In the genomic region with DNA sequence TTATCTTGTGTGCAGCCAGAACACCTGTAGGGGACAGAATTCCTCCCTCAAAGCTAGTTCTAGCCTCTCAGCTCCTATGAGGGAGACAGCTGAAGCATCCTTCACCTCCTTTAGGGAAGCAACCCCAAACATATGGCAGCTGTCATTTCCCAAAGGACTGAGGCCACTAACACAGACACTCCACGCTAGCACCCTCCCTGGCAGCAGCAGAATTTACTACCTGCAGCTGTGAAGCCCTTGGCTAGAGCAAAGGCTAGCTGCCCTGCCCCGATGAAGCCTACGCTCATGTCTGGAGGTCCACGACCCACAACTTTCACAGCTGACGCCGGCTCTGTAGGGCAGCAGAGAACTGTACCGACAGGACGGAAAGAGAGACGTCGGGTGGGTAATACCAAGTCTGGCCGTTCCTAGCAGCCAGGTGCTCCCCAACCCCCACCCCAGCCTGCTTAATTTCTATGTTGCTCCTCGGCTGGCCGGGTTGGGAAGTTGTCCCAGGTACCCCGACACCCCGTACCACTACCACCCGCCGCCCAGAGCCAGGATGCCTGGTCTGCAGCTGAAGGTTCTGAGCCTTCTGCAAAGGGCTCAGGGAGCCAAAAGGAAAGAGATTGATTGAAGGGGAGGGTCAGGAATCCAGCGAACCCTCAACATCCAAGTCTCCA, we compare ENCODE assay signal across 8 mouse cellular contexts. TPM values are rescaled to one million over a fixed set of nuclear protein-coding genes. Genes with fewer than 3 reads are reported as not detected.
A peak's percentile ranks its signal among the peaks of the same experiment; 100 is the strongest.
DNase-seq lines count a peak whose midpoint lies in the region; ATAC-seq and TF ChIP-seq lines count a peak whose summit lies in the region.

No protein-coding gene starts in this region.

- H3K79me2 ChIP-seq in MEL (ENCODE audit: control insufficient read depth, insufficient read depth, low read length, poor library complexity), result no peaks in the 10 kb centered on the region

- intact Hi-C loops in left cerebral cortex, postnatal 14 days (cut with DNase I), result no loop called here

- peak; percentile 52; the same call in 1 of the 2 replicates for ATAC-seq in forebrain, embryonic 13.5 days
- peak; percentile 57 for ATAC-seq in liver, embryonic 13.5 days (ENCODE audit: low read depth)
- peak; percentile 41 for ATAC-seq in stomach, postnatal 0 days (ENCODE audit: low FRiP score, low TSS enrichment)

- no peak for DNase-seq in kidney, adult 2 months
- no peak for DNase-seq in kidney, postnatal 4 days
- no peak for DNase-seq in MEL (ENCODE audit: low read depth, low spot score)
- peak; percentile 32 for DNase-seq in liver, embryonic 13.5 days
- DNase-seq in stomach, postnatal 0 days (ENCODE audit: low spot score), result peak; percentile 43
- no peak for DNase-seq in left cerebral cortex, postnatal 14 days (ENCODE audit: low spot score in 2 of 2)
- DNase-seq in left cerebral cortex, adult 8-10 months (ENCODE audit: low spot score in 2 of 2), result no peak

- H3K4me1 ChIP-seq in kidney, adult 2 months (ENCODE audit: control insufficient read depth, insufficient read depth, low read length), result peaks cover 3% of the 10 kb centered on the region; the same call in 1 of the 2 replicates
- H3K4me1 ChIP-seq in MEL (ENCODE audit: control insufficient read depth in 1 of 2, insufficient read depth in 2 of 2, low read length in 2 of 2), result peaks cover 7 to 15% of the 10 kb centered on the region in 2 experiments
- H3K4me1 ChIP-seq in forebrain, embryonic 13.5 days, result peaks cover 20% of the 10 kb centered on the region
- peaks cover 32% of the 10 kb centered on the region for H3K4me1 ChIP-seq in liver, embryonic 13.5 days (replicated peaks)
- no peaks in the 10 kb centered on the region for H3K4me1 ChIP-seq in stomach, postnatal 0 days (replicated peaks; ENCODE audit: control insufficient read depth, insufficient read depth)

- no peak for TF ChIP-seq CTCF in kidney, adult 2 months (conservative IDR thresholded peaks at IDR 0.05; ENCODE audit: insufficient read depth, insufficient read length, low read depth, low read length)
- no peak for TF ChIP-seq CTCF in MEL (IDR thresholded peaks at IDR 0.05 in 2 of 3, conservative IDR thresholded peaks at IDR 0.05 in 1 of 3; ENCODE audit: control insufficient read depth in 1 of 3, insufficient read depth in 1 of 3, low read depth in 2 of 3, low read length in 3 of 3, poor library complexity in 1 of 3, severe bottlenecking in 1 of 3)
- no peak for TF ChIP-seq CTCF in stomach, postnatal 0 days (IDR thresholded peaks at IDR 0.05; ENCODE audit: low read depth)

- no peaks in the 10 kb centered on the region for H3K27me3 ChIP-seq in kidney, adult 2 months (replicated peaks; ENCODE audit: control insufficient read depth, insufficient read depth, low read length)
- H3K27me3 ChIP-seq in MEL (ENCODE audit: control insufficient read depth in 1 of 2, insufficient read depth in 2 of 2, low read length in 2 of 2), result no peaks in the 10 kb centered on the region
- H3K27me3 ChIP-seq in forebrain, embryonic 13.5 days, result peaks cover 23% of the 10 kb centered on the region
- peaks cover 39% of the 10 kb centered on the region for H3K27me3 ChIP-seq in liver, embryonic 13.5 days
- H3K27me3 ChIP-seq in stomach, postnatal 0 days (ENCODE audit: control insufficient read depth, insufficient read depth, low read length), result no peaks in the 10 kb centered on the region

- WGBS in kidney, adult 2 months, result 1% methylated on average over 18 of the region's 18 CpGs
- 3% methylated on average over 18 of the region's 18 CpGs for WGBS in forebrain, embryonic 13.5 days
- WGBS in liver, embryonic 13.5 days (ENCODE audit: insufficient replicate concordance), result 3% methylated on average over 18 of the region's 18 CpGs
- 2% methylated on average over 18 of the region's 18 CpGs for WGBS in stomach, postnatal 0 days

- H3K9ac ChIP-seq in MEL (ENCODE audit: control insufficient read depth, low read depth, low read length, poor library complexity, severe bottlenecking), result peak overlapping the region; percentile 74
- peak overlapping the region; percentile 81 for H3K9ac ChIP-seq in forebrain, embryonic 13.5 days
- peak overlapping the region; percentile 74 for H3K9ac ChIP-seq in liver, embryonic 13.5 days
- H3K9ac ChIP-seq in stomach, postnatal 0 days (ENCODE audit: low read length), result peak overlapping the region; percentile 66

- no peak for TF ChIP-seq RAD21 in MEL (IDR thresholded peaks at IDR 0.05; ENCODE audit: low read depth, low read length)

- TF ChIP-seq EP300 in MEL (IDR thresholded peaks at IDR 0.05; ENCODE audit: low read depth in 1 of 2, low read length in 2 of 2), result no peak
- no peak for TF ChIP-seq EP300 in stomach, postnatal 0 days (optimal IDR thresholded peaks at IDR 0.05)

- no peak for TF ChIP-seq POLR2A in kidney, adult 2 months (IDR thresholded peaks at IDR 0.05; ENCODE audit: low read depth, low read length)
- 0 out of 4 replicates have a peak, but pooled peaks of 1 of the 2 experiments have one; percentile 4 for TF ChIP-seq POLR2A in MEL (IDR thresholded peaks at IDR 0.05; ENCODE audit: control insufficient read depth in 1 of 2, insufficient read depth in 1 of 2, low read depth in 1 of 2, low read length in 2 of 2, poor library complexity in 1 of 2)

- H3K4me3 ChIP-seq in kidney, adult 2 months (ENCODE audit: insufficient read depth, low read depth, low read length), result peak overlapping the region; percentile 51
- peak overlapping the region; percentile 54 to 58 for H3K4me3 ChIP-seq in MEL (ENCODE audit: control insufficient read depth in 1 of 2, insufficient read depth in 1 of 2, low read depth in 2 of 2, low read length in 2 of 2)
- peak overlapping the region; percentile 50 for H3K4me3 ChIP-seq in forebrain, embryonic 13.5 days
- peak overlapping the region; percentile 52 for H3K4me3 ChIP-seq in liver, embryonic 13.5 days (replicated peaks)
- peak overlapping the region; percentile 46 for H3K4me3 ChIP-seq in stomach, postnatal 0 days (ENCODE audit: low read depth, low read length)

- peak overlapping the region; percentile 87 for H3K4me2 ChIP-seq in forebrain, embryonic 13.5 days
- H3K4me2 ChIP-seq in liver, embryonic 13.5 days, result peak overlapping the region; percentile 88
- H3K4me2 ChIP-seq in stomach, postnatal 0 days (replicated peaks; ENCODE audit: low read depth), result peak overlapping the region; percentile 93

- no peaks in the 10 kb centered on the region for H3K36me3 ChIP-seq in kidney, adult 2 months (ENCODE audit: control insufficient read depth, insufficient read depth, low read length)
- peaks cover 0 to 8% of the 10 kb centered on the region in 2 experiments; a peak in 2 of 4 replicates for H3K36me3 ChIP-seq in MEL (ENCODE audit: control insufficient read depth in 1 of 2, insufficient read depth in 2 of 2, low read length in 2 of 2)
- no peaks in the 10 kb centered on the region for H3K36me3 ChIP-seq in forebrain, embryonic 13.5 days (ENCODE audit: poor library complexity, severe bottlenecking)
- no peaks in the 10 kb centered on the region for H3K36me3 ChIP-seq in liver, embryonic 13.5 days
- no peaks in the 10 kb centered on the region for H3K36me3 ChIP-seq in stomach, postnatal 0 days (ENCODE audit: control insufficient read depth, insufficient read depth, low read length)

- H3K27ac ChIP-seq in kidney, adult 2 months (ENCODE audit: insufficient read depth, low read depth, low read length), result no peak overlapping the region
- H3K27ac ChIP-seq in MEL (ENCODE audit: control insufficient read depth, low read depth, low read length), result no peak overlapping the region
- peak overlapping the region; percentile 44; the same call in 1 of the 2 replicates for H3K27ac ChIP-seq in forebrain, embryonic 13.5 days
- H3K27ac ChIP-seq in liver, embryonic 13.5 days, result peak overlapping the region; percentile 31; the same call in 1 of the 2 replicates
- no peak overlapping the region; the same call in 1 of the 2 replicates for H3K27ac ChIP-seq in stomach, postnatal 0 days (replicated peaks)

- H3K9me3 ChIP-seq in MEL (replicated peaks; ENCODE audit: insufficient read depth, low read length), result no peaks in the 10 kb centered on the region
- H3K9me3 ChIP-seq in forebrain, embryonic 13.5 days (replicated peaks), result no peaks in the 10 kb centered on the region
- no peaks in the 10 kb centered on the region for H3K9me3 ChIP-seq in liver, embryonic 13.5 days (replicated peaks)
- H3K9me3 ChIP-seq in stomach, postnatal 0 days (ENCODE audit: control insufficient read depth, low read length), result no peaks in the 10 kb centered on the region

RNA-seq across cellular contexts. Expression of gene Pycr1, which starts 0.5 kb away (rescaled TPM):
- polyA plus RNA-seq in kidney, adult 2 months (2012; rRNA removed), result 1.0 and 1.5 TPM in 2 replicates
- total RNA-seq in MEL (2012; rRNA removed), result 2.6 and 7.1 TPM in 2 replicates
- 10 to 100 TPM in 1 of 2 experiments, not detected in 1; 15.3 TPM for polyA plus RNA-seq in MEL (2012; ENCODE audit: insufficient read depth in 1 of 2, insufficient read length in 2 of 2, low read depth in 1 of 2, low replicate concordance in 2 of 2, missing spikeins in 1 of 2)
- polyA plus RNA-seq in forebrain, embryonic 13.5 days (2015; fragmentation: Nextera tagmentation; extraction: Ambion mirVana), result 23.9 and 25.5 TPM in 2 replicates
- 6.0 and 6.9 TPM in 2 replicates for polyA plus RNA-seq in liver, embryonic 13.5 days (2015; fragmentation: Nextera tagmentation; extraction: Ambion mirVana)
- 13.9 and 18.4 TPM in 2 replicates for polyA plus RNA-seq in stomach, postnatal 0 days (2015; fragmentation: Nextera tagmentation; extraction: Ambion mirVana)
- 1 to 10 TPM; 3.8 to 4.0 TPM for total RNA-seq in left cerebral cortex, postnatal 14 days (2021)
- 1 to 10 TPM; 1.5 to 2.3 (median 1.8) TPM for total RNA-seq in left cerebral cortex, adult 8-10 months (2022)

RNA-seq across cellular contexts. Expression of gene Myadml2, which starts 4.9 kb away (rescaled TPM):
- 0.27 and 1.0 TPM in 2 replicates for polyA plus RNA-seq in kidney, adult 2 months (2012; rRNA removed)
- total RNA-seq in MEL (2012; rRNA removed), result not detected in 2 replicates
- polyA plus RNA-seq in MEL (2012; ENCODE audit: insufficient read depth in 1 of 2, insufficient read length in 2 of 2, low read depth in 1 of 2, low replicate concordance in 2 of 2, missing spikeins in 1 of 2), result not detected
- polyA plus RNA-seq in forebrain, embryonic 13.5 days (2015; fragmentation: Nextera tagmentation; extraction: Ambion mirVana), result 0.25 and 0.81 TPM in 2 replicates
- 0.23 TPM in 1 of 2 replicates, not detected in the other for polyA plus RNA-seq in liver, embryonic 13.5 days (2015; fragmentation: Nextera tagmentation; extraction: Ambion mirVana)
- 0.21 TPM in 1 of 2 replicates, not detected in the other for polyA plus RNA-seq in stomach, postnatal 0 days (2015; fragmentation: Nextera tagmentation; extraction: Ambion mirVana)
- total RNA-seq in left cerebral cortex, postnatal 14 days (2021), result 1 to 10 TPM; 5.9 to 6.0 TPM
- 10 to 100 TPM in 3 of 4 experiments, 1 to 10 TPM in 1; 9.3 to 12.0 (median 10.7) TPM for total RNA-seq in left cerebral cortex, adult 8-10 months (2022)

RNA-seq across cellular contexts. Expression of gene Mafg, which starts 9.7 kb away (rescaled TPM):
- polyA plus RNA-seq in kidney, adult 2 months (2012; rRNA removed), result 62.2 and 66.1 TPM in 2 replicates
- total RNA-seq in MEL (2012; rRNA removed), result 26.5 and 29.7 TPM in 2 replicates
- polyA plus RNA-seq in MEL (2012; ENCODE audit: insufficient read depth in 1 of 2, insufficient read length in 2 of 2, low read depth in 1 of 2, low replicate concordance in 2 of 2, missing spikeins in 1 of 2), result 100 to 1,000 TPM in 1 of 2 experiments, 10 to 100 TPM in 1; 54.0 to 113 TPM
- polyA plus RNA-seq in forebrain, embryonic 13.5 days (2015; fragmentation: Nextera tagmentation; extraction: Ambion mirVana), result 19.8 and 24.1 TPM in 2 replicates
- polyA plus RNA-seq in liver, embryonic 13.5 days (2015; fragmentation: Nextera tagmentation; extraction: Ambion mirVana), result 39.8 and 40.0 TPM in 2 replicates
- 21.0 and 21.3 TPM in 2 replicates for polyA plus RNA-seq in stomach, postnatal 0 days (2015; fragmentation: Nextera tagmentation; extraction: Ambion mirVana)
- total RNA-seq in left cerebral cortex, postnatal 14 days (2021), result 10 to 100 TPM; 84.3 to 94.3 TPM
- total RNA-seq in left cerebral cortex, adult 8-10 months (2022), result 10 to 100 TPM; 66.8 to 77.2 (median 73.1) TPM

RNA-seq across cellular contexts. Expression of gene Notum, which starts 17.9 kb away (rescaled TPM):
- polyA plus RNA-seq in kidney, adult 2 months (2012; rRNA removed), result 25.5 and 26.1 TPM in 2 replicates
- not detected in 2 replicates for total RNA-seq in MEL (2012; rRNA removed)
- not detected for polyA plus RNA-seq in MEL (2012; ENCODE audit: insufficient read depth in 1 of 2, insufficient read length in 2 of 2, low read depth in 1 of 2, low replicate concordance in 2 of 2, missing spikeins in 1 of 2)
- 0.15 and 0.29 TPM in 2 replicates for polyA plus RNA-seq in forebrain, embryonic 13.5 days (2015; fragmentation: Nextera tagmentation; extraction: Ambion mirVana)
- 0.27 and 0.36 TPM in 2 replicates for polyA plus RNA-seq in liver, embryonic 13.5 days (2015; fragmentation: Nextera tagmentation; extraction: Ambion mirVana)
- 1.4 and 2.7 TPM in 2 replicates for polyA plus RNA-seq in stomach, postnatal 0 days (2015; fragmentation: Nextera tagmentation; extraction: Ambion mirVana)
- 1 to 10 TPM; 5.7 to 8.9 TPM for total RNA-seq in left cerebral cortex, postnatal 14 days (2021)
- total RNA-seq in left cerebral cortex, adult 8-10 months (2022), result 1 to 10 TPM; 2.1 to 7.1 (median 4.0) TPM

RNA-seq across cellular contexts. Expression of gene Sirt7, which starts 18.0 kb away (rescaled TPM):
- polyA plus RNA-seq in kidney, adult 2 months (2012; rRNA removed), result 72.2 and 76.8 TPM in 2 replicates
- 61.6 and 78.2 TPM in 2 replicates for total RNA-seq in MEL (2012; rRNA removed)
- polyA plus RNA-seq in MEL (2012; ENCODE audit: insufficient read depth in 1 of 2, insufficient read length in 2 of 2, low read depth in 1 of 2, low replicate concordance in 2 of 2, missing spikeins in 1 of 2), result 10 to 100 TPM in 1 of 2 experiments, not detected in 1; 72.3 TPM
- 42.7 and 43.1 TPM in 2 replicates for polyA plus RNA-seq in forebrain, embryonic 13.5 days (2015; fragmentation: Nextera tagmentation; extraction: Ambion mirVana)
- 33.8 and 34.3 TPM in 2 replicates for polyA plus RNA-seq in liver, embryonic 13.5 days (2015; fragmentation: Nextera tagmentation; extraction: Ambion mirVana)
- polyA plus RNA-seq in stomach, postnatal 0 days (2015; fragmentation: Nextera tagmentation; extraction: Ambion mirVana), result 36.1 and 42.2 TPM in 2 replicates
- total RNA-seq in left cerebral cortex, postnatal 14 days (2021), result 10 to 100 TPM; 34.7 to 42.4 TPM
- total RNA-seq in left cerebral cortex, adult 8-10 months (2022), result 10 to 100 TPM; 30.5 to 45.3 (median 34.7) TPM

Comparison
In these comparisons a context has a peak if more than half of its experiments do, and no peak if none do; other contexts are left out.
1. DNase-seq: peak in liver, embryonic 13.5 days (single experiment) and stomach, postnatal 0 days (single experiment); none in kidney, adult 2 months (single experiment), kidney, postnatal 4 days (0 of 2), MEL (single experiment), left cerebral cortex, postnatal 14 days (0 of 2) and left cerebral cortex, adult 8-10 months (0 of 2).
2. H3K27ac ChIP-seq: peak in forebrain, embryonic 13.5 days (single experiment) and liver, embryonic 13.5 days (single experiment); none in kidney, adult 2 months (single experiment), MEL (single experiment) and stomach, postnatal 0 days (single experiment).
3. Peak in every context shown above with its lines, with median percentiles within 50 percentile points of each other: H3K4me3 ChIP-seq, H3K9ac ChIP-seq, ATAC-seq and H3K4me2 ChIP-seq.